Mouse (Mus musculus) spleen, embryonic (tissue): Measurements from ENCODE around the gene Crisp1.

ENCODE experiments used
- CTCF ChIA-PET: fragments of 350-600 bp; sonication (Branson Sonifier 250); formaldehyde crosslinking; loops from one replicate; lab custom pipeline; 2022; lab: Charles Lee

Crisp1 gene

DNA sequence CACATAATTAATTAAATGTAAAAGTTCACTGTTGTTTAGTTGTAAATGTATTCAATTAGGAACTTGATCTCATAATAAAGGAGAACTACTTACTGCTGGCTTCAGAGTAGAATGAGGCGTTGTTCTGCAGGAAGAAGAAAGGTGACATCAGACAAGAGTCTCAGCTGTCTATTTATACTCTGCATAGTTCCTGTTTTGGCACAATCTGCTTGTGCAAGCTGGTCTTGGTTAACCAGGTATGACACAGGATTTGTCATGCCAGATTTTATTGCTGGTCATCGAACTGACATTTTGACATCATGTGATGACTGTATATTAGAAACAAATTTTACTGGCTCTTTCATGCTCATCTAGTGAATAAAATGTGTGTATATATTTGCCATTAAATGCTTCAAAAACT is at the start of gene Crisp1:
Gene Crisp1 (minus strand): TSS at position 146 of the 400 bp plus-strand sequence.
- CTCF ChIA-PET = no interaction called here

- CTCF ChIA-PET = no interaction called here
These were observed 23.5 kb upstream of the Crisp1 start for GRCm38 (mm10) chr17:40342497-40343009.

DNA sequence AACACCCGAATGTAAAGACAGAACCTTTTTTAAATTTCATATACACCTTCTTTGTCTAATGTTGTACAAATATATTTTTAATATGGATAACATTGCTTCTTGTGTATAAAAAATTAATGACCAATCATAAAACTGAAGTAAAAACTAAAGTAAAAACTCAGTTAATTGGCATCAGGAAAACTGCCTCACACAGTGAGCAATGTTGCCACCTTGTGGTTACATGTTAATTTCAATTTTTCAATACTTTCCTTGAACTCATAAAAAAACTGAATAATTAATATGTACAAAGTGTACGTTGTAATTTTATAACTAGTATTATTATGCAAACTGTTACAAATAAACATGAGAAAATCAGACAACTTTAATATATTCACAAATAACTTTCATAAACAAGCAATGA is 33.6 kb downstream of the Crisp1 start:
- CTCF ChIA-PET = no interaction called here

- CTCF ChIA-PET = no interaction called here
These were observed 43.5 kb downstream of the Crisp1 start for GRCm38 (mm10) chr17:40275519-40275918.

GRCm38 (mm10) chr17:40274906-40275470 is 44.0 kb downstream of the Crisp1 start:
- CTCF ChIA-PET = no interaction called here

- CTCF ChIA-PET = no interaction called here
These were observed 66.5 kb downstream of the Crisp1 start for GRCm38 (mm10) chr17:40252487-40252886.
